Mouse (Mus musculus) limb, embryonic 13.5 days (tissue): ENCODE measurements around the gene Htatsf1. TPM values are rescaled to one million over a fixed set of nuclear protein-coding genes. Genes with fewer than 3 reads are reported as not detected.

Source experiments
- polyA plus RNA-seq: library from polyadenylated mRNA; unstranded; fragments of >200 nt; fragmentation: Nextera tagmentation; extraction: Ambion mirVana; gene quantifications from 2 replicates; pipeline ENCODE4 v1.2.1, GENCODE M21; 2015

Gene Htatsf1
- polyA plus RNA-seq, 1 experiment from 2014 or later, result 89.8 TPM

Other genes starting within 250 kb of the Htatsf1 start
- 3.7 and 4.3 TPM in 2 replicates for gene Map7d3, start 231.3 kb upstream of the Htatsf1 start, polyA plus RNA-seq
- gene Adgrg4, start 183.4 kb upstream of the Htatsf1 start, polyA plus RNA-seq, result not detected in 2 replicates
- not detected in 2 replicates for gene Brs3, start 10.5 kb upstream of the Htatsf1 start, polyA plus RNA-seq
- gene Vgll1, start 34.5 kb downstream of the Htatsf1 start, polyA plus RNA-seq, result 0.69 and 0.70 TPM in 2 replicates
- not detected in 2 replicates for gene Cd40lg, start 158.6 kb downstream of the Htatsf1 start, polyA plus RNA-seq